Mouse (Mus musculus) CH12.LX (cell line): ENCODE measurements around the gene Map3k20.

Source experiments
- CHD1 ChIP-seq: IDR thresholded peaks from 2 replicates; pipeline ENCODE4 v1.6.1; 2012; ENCODE audit warnings: low read depth, low read length, improper control_type of control experiment, inconsistent platforms
- CTCF ChIP-seq, 2 experiments: IDR thresholded peaks in 1 of 2; conservative IDR thresholded peaks in 1 of 2; 2 replicates each; pipeline ENCODE4 v1.5.1; 2011 to 2012; ENCODE audit warnings: low read depth in 2 of 2, low read length in 2 of 2, improper control_type of control experiment in 1 of 2, inconsistent platforms in 1 of 2, mild to moderate bottlenecking in 1 of 2, moderate library complexity in 1 of 2
- EP300 ChIP-seq: IDR thresholded peaks from 2 replicates; pipeline ENCODE4 v1.6.1; 2011; ENCODE audit warnings: low read length, improper control_type of control experiment
- JUN ChIP-seq: IDR thresholded peaks from 2 replicates; pipeline ENCODE4 v1.6.1; 2011; ENCODE audit warnings: low read depth, mild to moderate bottlenecking, low read length, improper control_type of control experiment, moderate library complexity; ENCODE audit not compliant: insufficient read depth
- MAFK ChIP-seq: IDR thresholded peaks from 2 replicates; pipeline ENCODE4 v1.6.1; 2011; ENCODE audit warnings: low read length, improper control_type of control experiment; ENCODE audit not compliant: insufficient replicate concordance
- MAZ ChIP-seq: IDR thresholded peaks from 2 replicates; pipeline ENCODE4 v1.6.1; 2012; ENCODE audit warnings: low read depth, mild to moderate bottlenecking, inconsistent platforms, low read length, improper control_type of control experiment, moderate library complexity
- ZKSCAN1 ChIP-seq: IDR thresholded peaks from 2 replicates; pipeline ENCODE4 v1.6.1; 2012; ENCODE audit warnings: low read depth, inconsistent platforms, low read length, improper control_type of control experiment, borderline replicate concordance

DNA sequence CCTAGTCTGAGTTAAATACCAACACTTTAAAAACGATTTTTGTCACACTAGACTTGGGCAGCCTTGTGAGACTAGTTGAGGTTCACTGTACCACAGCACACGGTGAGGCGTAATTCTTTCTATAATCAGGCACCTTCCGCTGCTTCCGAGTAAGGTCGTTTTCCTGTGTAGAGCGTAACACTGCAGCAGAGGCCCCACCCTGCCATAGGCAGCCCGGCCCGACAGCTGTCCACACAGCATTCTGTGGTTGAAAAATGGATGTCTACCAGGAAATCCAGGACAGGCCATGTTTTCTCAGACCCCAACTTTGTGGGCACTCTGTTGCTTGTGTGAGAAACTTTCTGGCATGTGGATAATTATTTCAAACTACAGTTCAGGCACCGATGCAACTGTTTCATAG is 121.3 kb downstream of the Map3k20 start:
- TF ChIP-seq CTCF (conservative IDR thresholded peaks at IDR 0.05 in 1 of 2, IDR thresholded peaks at IDR 0.05 in 1 of 2; ENCODE audit: low read depth in 2 of 2, low read length in 2 of 2) (no peak), MAZ (no peak), EP300 (no peak), ZKSCAN1 (no peak), JUN (no peak), MAFK (no peak), CHD1 (no peak)
